Mouse (Mus musculus) cerebellum, adult 2 months (tissue): ENCODE results near the gene Anks3. TPM values are rescaled to one million over a fixed set of nuclear protein-coding genes. Genes with fewer than 3 reads are reported as not detected.

Experiments
- DNase-seq, 2 experiments: peaks; one replicate each; pipeline ENCODE4 v3.0.0; 2021
- H3K27ac ChIP-seq: fragments of 200-500 bp; 2 replicates; pipeline ENCODE4 v1.5.1; 2012; ENCODE audit warnings: low read length, control low read depth, inconsistent platforms; ENCODE audit not compliant: insufficient read depth
- H3K27me3 ChIP-seq: fragments of 200-500 bp; 2 replicates; pipeline ENCODE4 v1.6.1; 2012; ENCODE audit warnings: inconsistent platforms, mild to moderate bottlenecking, low read length, moderate library complexity; ENCODE audit not compliant: control insufficient read depth, insufficient read depth
- H3K4me1 ChIP-seq: fragments of 200-500 bp; 2 replicates; pipeline ENCODE4 v1.6.1; 2011; ENCODE audit warnings: low read length; ENCODE audit not compliant: control insufficient read depth, insufficient read depth
- H3K4me3 ChIP-seq: fragments of 200-500 bp; replicated peaks from 2 replicates; pipeline ENCODE3; 2011; ENCODE audit warnings: mild to moderate bottlenecking, low read depth, low read length, control low read depth; ENCODE audit not compliant: insufficient read depth
- CTCF ChIP-seq: fragments of 200-500 bp; IDR thresholded peaks from 2 replicates; pipeline ENCODE4 v1.5.1; 2011; ENCODE audit warnings: low read depth, mild to moderate bottlenecking, control low read depth, low read length, moderate library complexity, borderline replicate concordance; ENCODE audit not compliant: insufficient read depth
- POLR2A ChIP-seq: fragments of 200-500 bp; IDR thresholded peaks from 2 replicates; pipeline ENCODE4 v1.6.1; 2011; ENCODE audit warnings: low read length, control low read depth, borderline replicate concordance; ENCODE audit not compliant: insufficient read depth
- WGBS: fragments of 180-500 bp; shearing (Covaris S2); methylation state at CpG from one replicate; pipeline ENCODE4 v1.1.7; 2018; 5-methylcytosine and 5-hydroxymethylcytosine counted together
- polyA plus RNA-seq: library from polyadenylated mRNA; depleted of rRNA; stranded (reverse); fragments of >200 nt; gene quantifications from 2 replicates; pipeline ENCODE4 v1.2.3, GENCODE M21; 2012

Anks3 gene
- polyA plus RNA-seq, 1 experiment = 104 TPM

- Histone ChIP-seq H3K4me1 (peaks cover 16% of the 10 kb centered on the region), H3K27ac (no peak overlapping the region), H3K4me3 (no peak overlapping the region), H3K27me3 (no peaks in the 10 kb centered on the region)
- WGBS = 66% methylated on average over 6 of the region's 6 CpGs
- TF ChIP-seq POLR2A = no peak
- no peak for TF ChIP-seq CTCF
- DNase-seq = no peak
These were observed 43.5 kb upstream of the Anks3 start for GRCm38 (mm10) chr16:5007492-5007891.

- Histone ChIP-seq H3K27me3 (no peaks in the 10 kb centered on the region), H3K4me1 (peaks cover 11% of the 10 kb centered on the region), H3K27ac (no peak within 1 kb of the TSS), H3K4me3 (no peak within 1 kb of the TSS)
- TF ChIP-seq POLR2A = no peak
- no peak for TF ChIP-seq CTCF
- whole genome bisulfite sequencing = 52% methylated on average over 5 of the region's 5 CpGs
- DNase-seq = no peak
These were observed 43.1 kb upstream of the Anks3 start, which contains the start of gene Smim22 for GRCm38 (mm10) chr16:5007067-5007466. TSS of gene Smim22 (plus strand) at chr16:5007288.

GRCm38 (mm10) chr16:5000611-5001010, 36.6 kb upstream of the Anks3 start:
- TF ChIP-seq POLR2A (no peak), CTCF (no peak)
- DNase-seq = no peak
- H3K4me3 ChIP-seq = no peak overlapping the region
- H3K27ac ChIP-seq = no peak overlapping the region
- WGBS = 34% methylated on average over 3 of the region's 3 CpGs
- no peaks in the 10 kb centered on the region for H3K4me1 ChIP-seq
- no peaks in the 10 kb centered on the region for H3K27me3 ChIP-seq

GRCm38 (mm10) chr16:4998984-4999383, 35.0 kb upstream of the Anks3 start:
- Histone ChIP-seq H3K27ac (no peak overlapping the region), H3K4me3 (no peak overlapping the region), H3K27me3 (no peaks in the 10 kb centered on the region), H3K4me1 (no peaks in the 10 kb centered on the region)
- WGBS = 83% methylated on average over 1 of the region's 1 CpGs
- TF ChIP-seq POLR2A = no peak
- DNase-seq = no peak

- Histone ChIP-seq H3K27me3 (no peaks in the 10 kb centered on the region), H3K4me3 (no peak within 1 kb of the TSS), H3K4me1 (no peaks in the 10 kb centered on the region), H3K27ac (no peak within 1 kb of the TSS)
- no peak for TF ChIP-seq CTCF
- no peak for TF ChIP-seq POLR2A
- DNase-seq = no peak
- WGBS = 17% methylated on average over 3 of the region's 3 CpGs
These were observed 33.5 kb upstream of the Anks3 start, which contains the start of gene Sept12 for GRCm38 (mm10) chr16:4997553-4997952. TSS of gene Sept12 (minus strand) at chr16:4997852.

- no peak for TF ChIP-seq CTCF
- TF ChIP-seq POLR2A = no peak
- no peaks in the 10 kb centered on the region for H3K27me3 ChIP-seq
- WGBS = 32% methylated on average over 4 of the region's 4 CpGs
These were observed 29.3 kb upstream of the Anks3 start for GRCm38 (mm10) chr16:4993276-4993675.

GRCm38 (mm10) chr16:4984717-4985116, 20.7 kb upstream of the Anks3 start:
- no peak overlapping the region for H3K27ac ChIP-seq
- no peaks in the 10 kb centered on the region for H3K27me3 ChIP-seq
- TF ChIP-seq POLR2A = no peak
- no peak for TF ChIP-seq CTCF
- WGBS = 89% methylated on average over 12 of the region's 12 CpGs
- DNase-seq = no peak
- H3K4me1 ChIP-seq = no peaks in the 10 kb centered on the region
- no peak overlapping the region for H3K4me3 ChIP-seq

More at GRCm38 (mm10) chr16:4993276-4993675, 29.3 kb upstream of the Anks3 start:
- DNase-seq = no peak
- H3K4me3 ChIP-seq = no peak overlapping the region
- no peaks in the 10 kb centered on the region for H3K4me1 ChIP-seq
- H3K27ac ChIP-seq = no peak overlapping the region

GRCm38 (mm10) chr16:4979755-4980380, 15.9 kb upstream of the Anks3 start:
- TF ChIP-seq CTCF (peak; percentile 53), POLR2A (no peak)
- Histone ChIP-seq H3K27me3 (no peaks in the 10 kb centered on the region), H3K4me3 (no peak overlapping the region), H3K4me1 (peaks cover 23% of the 10 kb centered on the region), H3K27ac (no peak overlapping the region)
- WGBS = 75% methylated on average over 4 of the region's 4 CpGs
- no peak for DNase-seq
